Comparison of ENCODE assay signal across 21 mouse cellular contexts in genomic region chr16:6122859-6123258, GRCm38 (mm10).
DNase-seq lines count a peak whose midpoint lies in the region; ATAC-seq and TF ChIP-seq lines count a peak whose summit lies in the region.
"Had no signal": no experiment of that assay in that cellular context is flagged by ENCODE, and none has a peak within 500 bp of the region (broad histone marks: within the 10 kb centered on the region; RNA-seq: fewer than 3 reads in every experiment).

No protein-coding gene starts in this region.

- H3K4me1 ChIP-seq in forebrain, postnatal 0 days (ENCODE audit: insufficient read depth) = no peaks in the 10 kb centered on the region
- H3K4me1 ChIP-seq in forebrain, embryonic 10.5 days = no peaks in the 10 kb centered on the region
- H3K4me1 ChIP-seq in liver, embryonic 14.5 days (replicated peaks; ENCODE audit: control insufficient read depth in 2 of 2, insufficient read depth in 2 of 2, low read length in 1 of 2) = peaks cover 0 to 7% of the 10 kb centered on the region in 2 experiments; a peak in 2 of 4 replicates
- H3K4me1 ChIP-seq in liver, embryonic 12.5 days = peaks cover 10% of the 10 kb centered on the region; the same call in 1 of the 2 replicates
- H3K4me1 ChIP-seq in E14TG2a.4 (replicated peaks; ENCODE audit: low read depth, low read length) = no peaks in the 10 kb centered on the region
- H3K4me1 ChIP-seq in bone marrow, adult 2 months (ENCODE audit: control insufficient read depth, insufficient read depth, low read length) = no peaks in the 10 kb centered on the region
- H3K4me1 ChIP-seq: embryonic facial prominence, embryonic 15.5 days; forebrain, embryonic 13.5 days; hindbrain, embryonic 15.5 days had no signal

- no peak for DNase-seq in forebrain, postnatal 0 days
- no peak for DNase-seq in forebrain, embryonic 10.5 days (ENCODE audit: extremely low spot score, low spot score)
- no peak for DNase-seq in liver, embryonic 14.5 days (ENCODE audit: low read depth in 3 of 3, low spot score in 3 of 3)
- no peak for DNase-seq in neural tube, embryonic 10.5 days (ENCODE audit: extremely low spot score, low spot score)
- no peak for DNase-seq in heart, postnatal 14 days
- DNase-seq: gastrocnemius, postnatal 36 days; heart, postnatal 36 days; kidney, adult 2 months; layer of hippocampus, postnatal 36 days; retina, postnatal 1 day; right cerebral cortex, postnatal 4 days had no signal

- no peak for TF ChIP-seq POLR2A in bone marrow, adult 2 months (IDR thresholded peaks at IDR 0.05; ENCODE audit: borderline replicate concordance, control insufficient read depth, low read depth, low read length)

- ATAC-seq in forebrain, postnatal 0 days = no peak
- ATAC-seq in liver, embryonic 14.5 days (ENCODE audit: insufficient read depth) = no peak
- ATAC-seq in liver, embryonic 12.5 days = no peak
- ATAC-seq: forebrain, embryonic 13.5 days; midbrain, embryonic 13.5 days had no signal

- no peak overlapping the region for H3K9ac ChIP-seq in forebrain, postnatal 0 days
- H3K9ac ChIP-seq in liver, embryonic 14.5 days (replicated peaks) = no peak overlapping the region
- H3K9ac ChIP-seq in liver, embryonic 12.5 days = no peak overlapping the region
- H3K9ac ChIP-seq: embryonic facial prominence, embryonic 15.5 days; forebrain, embryonic 13.5 days; hindbrain, embryonic 15.5 days; liver, embryonic 15.5 days; midbrain, embryonic 13.5 days had no signal

- intact Hi-C loops in heart, postnatal 14 days (cut with DNase I) = no loop called here

- 96% methylated on average over 22 of the region's 22 CpGs for WGBS in forebrain, postnatal 0 days
- WGBS in forebrain, embryonic 10.5 days = 95% methylated on average over 22 of the region's 22 CpGs
- 93% methylated on average over 21 of the region's 22 CpGs for WGBS in liver, embryonic 14.5 days (ENCODE audit: insufficient replicate concordance)
- WGBS in liver, embryonic 12.5 days (ENCODE audit: insufficient replicate concordance) = 88% methylated on average over 22 of the region's 22 CpGs
- 95% methylated on average over 22 of the region's 22 CpGs for WGBS in bone marrow, adult 2 months

- H3K36me3 ChIP-seq in forebrain, postnatal 0 days (ENCODE audit: insufficient read depth) = no peaks in the 10 kb centered on the region
- H3K36me3 ChIP-seq in forebrain, embryonic 10.5 days (replicated peaks) = no peaks in the 10 kb centered on the region
- no peaks in the 10 kb centered on the region for H3K36me3 ChIP-seq in liver, embryonic 14.5 days (replicated peaks; ENCODE audit: control insufficient read depth, insufficient read depth, low read depth)
- no peaks in the 10 kb centered on the region for H3K36me3 ChIP-seq in liver, embryonic 12.5 days
- H3K36me3 ChIP-seq in E14TG2a.4 (ENCODE audit: insufficient read depth, low read length) = no peaks in the 10 kb centered on the region
- H3K36me3 ChIP-seq: embryonic facial prominence, embryonic 15.5 days; heart, embryonic 10.5 days; hindbrain, embryonic 15.5 days; liver, embryonic 15.5 days; midbrain, embryonic 13.5 days had no signal

- H3K4me3 ChIP-seq in forebrain, postnatal 0 days (ENCODE audit: low read depth, low read length) = no peak overlapping the region
- H3K4me3 ChIP-seq in forebrain, embryonic 10.5 days = no peak overlapping the region
- H3K4me3 ChIP-seq in liver, embryonic 14.5 days (ENCODE audit: insufficient read depth in 1 of 2, low read depth in 2 of 2, low read length in 2 of 2) = no peak overlapping the region
- no peak overlapping the region for H3K4me3 ChIP-seq in liver, embryonic 12.5 days
- no peak overlapping the region for H3K4me3 ChIP-seq in E14TG2a.4 (replicated peaks; ENCODE audit: low read length)
- H3K4me3 ChIP-seq in bone marrow, adult 2 months (replicated peaks; ENCODE audit: control insufficient read depth, low read depth, low read length) = no peak overlapping the region
- H3K4me3 ChIP-seq: embryonic facial prominence, embryonic 15.5 days; forebrain, embryonic 13.5 days; heart, embryonic 10.5 days; hindbrain, embryonic 15.5 days; liver, embryonic 15.5 days; midbrain, embryonic 13.5 days had no signal

- no peaks in the 10 kb centered on the region for H3K27me3 ChIP-seq in forebrain, postnatal 0 days (ENCODE audit: insufficient read depth, low read length)
- no peaks in the 10 kb centered on the region for H3K27me3 ChIP-seq in forebrain, embryonic 10.5 days (ENCODE audit: poor library complexity, severe bottlenecking)
- H3K27me3 ChIP-seq in liver, embryonic 14.5 days (ENCODE audit: control insufficient read depth, insufficient read depth, low read length) = no peaks in the 10 kb centered on the region
- H3K27me3 ChIP-seq in liver, embryonic 12.5 days (replicated peaks) = no peaks in the 10 kb centered on the region
- H3K27me3 ChIP-seq in E14TG2a.4 (ENCODE audit: insufficient read depth, low read length) = no peaks in the 10 kb centered on the region
- H3K27me3 ChIP-seq: embryonic facial prominence, embryonic 15.5 days; forebrain, embryonic 13.5 days; hindbrain, embryonic 15.5 days; liver, embryonic 15.5 days; midbrain, embryonic 13.5 days had no signal

- peak; percentile 50 for TF ChIP-seq CTCF in forebrain, postnatal 0 days (IDR thresholded peaks at IDR 0.05; ENCODE audit: low read depth)
- TF ChIP-seq CTCF in liver, embryonic 14.5 days (IDR thresholded peaks at IDR 0.05; ENCODE audit: low read depth) = peak; percentile 84
- peak; percentile 20 for TF ChIP-seq CTCF in E14TG2a.4 (conservative IDR thresholded peaks at IDR 0.05; ENCODE audit: low read length)
- TF ChIP-seq CTCF in bone marrow, adult 2 months (IDR thresholded peaks at IDR 0.05; ENCODE audit: control insufficient read depth, insufficient read depth, low read length) = 0 out of 2 replicates have a peak, but pooled peaks have one; percentile 17

- H3K4me2 ChIP-seq in forebrain, postnatal 0 days (ENCODE audit: low read depth) = no peak overlapping the region
- H3K4me2 ChIP-seq in liver, embryonic 14.5 days (ENCODE audit: low read depth) = no peak overlapping the region
- H3K4me2 ChIP-seq in liver, embryonic 12.5 days = no peak overlapping the region
- H3K4me2 ChIP-seq: embryonic facial prominence, embryonic 15.5 days; forebrain, embryonic 13.5 days; hindbrain, embryonic 15.5 days; liver, embryonic 15.5 days; midbrain, embryonic 13.5 days had no signal

- no peak overlapping the region for H3K27ac ChIP-seq in forebrain, postnatal 0 days (ENCODE audit: low read depth, low read length)
- H3K27ac ChIP-seq in forebrain, embryonic 10.5 days = no peak overlapping the region
- no peak overlapping the region for H3K27ac ChIP-seq in liver, embryonic 14.5 days
- H3K27ac ChIP-seq in liver, embryonic 12.5 days = no peak overlapping the region
- H3K27ac ChIP-seq in bone marrow, adult 2 months (ENCODE audit: control insufficient read depth, insufficient read depth, low read depth, low read length, poor library complexity) = no peak overlapping the region
- H3K27ac ChIP-seq: embryonic facial prominence, embryonic 15.5 days; forebrain, embryonic 13.5 days; heart, embryonic 10.5 days; hindbrain, embryonic 15.5 days; liver, embryonic 15.5 days; macrophage; midbrain, embryonic 13.5 days had no signal

- TF ChIP-seq EP300 in liver, embryonic 14.5 days (IDR thresholded peaks at IDR 0.05; ENCODE audit: low read depth) = no peak

- H3K9me3 ChIP-seq in forebrain, postnatal 0 days (ENCODE audit: low read length) = no peaks in the 10 kb centered on the region
- peaks cover 5% of the 10 kb centered on the region; the same call in 1 of the 2 replicates for H3K9me3 ChIP-seq in forebrain, embryonic 10.5 days
- H3K9me3 ChIP-seq in liver, embryonic 14.5 days (ENCODE audit: control insufficient read depth, low read length) = no peaks in the 10 kb centered on the region
- peaks cover 4% of the 10 kb centered on the region; the same call in 1 of the 2 replicates for H3K9me3 ChIP-seq in liver, embryonic 12.5 days (replicated peaks)
- H3K9me3 ChIP-seq in E14TG2a.4 (ENCODE audit: low read length) = no peaks in the 10 kb centered on the region
- H3K9me3 ChIP-seq: embryonic facial prominence, embryonic 15.5 days; hindbrain, embryonic 15.5 days; liver, embryonic 15.5 days had no signal

Comparison
In these comparisons a context has a peak if more than half of its experiments do, and no peak if none do; other contexts are left out.
1. CTCF ChIP-seq: peak in every context shown above with its lines; median percentile 84 in liver, embryonic 14.5 days; 50 in forebrain, postnatal 0 days; 20 in E14TG2a.4; 17 in bone marrow, adult 2 months.